Mouse (Mus musculus) thymus, postnatal 10 days (tissue): ENCODE data around the gene Rad51b.

Experiments
- DNase-seq, 2 experiments: peaks; one replicate each; pipeline ENCODE4 v3.0.0; 2021; ENCODE audit warnings: low spot score in 2 of 2

Rad51b gene

GRCm38 (mm10) chr12:79832611-79833010 is 535.5 kb downstream of the Rad51b start:
- DNase-seq, result no peak

GRCm38 (mm10) chr12:79835521-79835920 is 538.4 kb downstream of the Rad51b start:
- no peak for DNase-seq

GRCm38 (mm10) chr12:79838181-79838961 is 541.3 kb downstream of the Rad51b start:
- no peak for DNase-seq

DNA sequence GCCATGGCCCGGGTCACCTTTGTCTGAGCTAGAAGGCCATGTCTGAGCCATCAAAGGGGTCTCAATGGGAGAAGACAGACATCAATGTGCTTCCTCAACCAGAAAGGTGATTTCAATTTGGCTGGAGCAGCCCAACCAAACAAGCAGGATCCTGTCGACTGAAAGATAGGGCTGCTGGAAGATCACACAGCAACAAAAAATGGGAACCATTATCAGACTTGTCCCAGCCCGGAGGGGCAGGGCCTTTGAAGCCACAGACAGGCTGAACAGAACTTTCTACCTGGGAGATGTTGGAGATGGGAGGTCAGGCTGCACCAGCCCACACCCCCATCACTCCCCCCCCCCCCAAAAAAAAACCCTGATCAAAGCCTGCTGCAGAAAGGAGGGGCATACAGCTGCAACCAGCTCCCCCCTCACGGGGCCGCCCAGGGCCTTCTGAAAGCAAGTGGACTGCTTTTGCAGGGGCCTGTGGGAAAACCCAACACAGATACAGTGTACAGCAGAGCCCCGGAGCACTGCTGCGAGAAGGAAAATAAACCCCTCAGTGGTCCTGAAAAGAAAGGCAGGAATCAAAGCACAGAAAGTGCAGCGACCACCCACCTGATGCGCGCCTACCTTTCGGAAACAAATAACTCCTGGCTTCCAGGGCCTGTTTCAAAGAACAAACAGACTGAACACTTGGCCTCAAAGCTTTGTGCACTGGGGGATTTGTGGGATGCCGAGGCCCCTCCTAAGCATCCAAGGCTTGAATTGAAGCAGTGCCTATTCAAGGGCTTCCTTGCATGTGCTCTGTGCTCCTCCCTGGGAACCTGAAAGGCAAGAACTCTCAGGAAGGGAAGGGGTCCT is 542.2 kb downstream of the Rad51b start:
- DNase-seq, result no peak

DNA sequence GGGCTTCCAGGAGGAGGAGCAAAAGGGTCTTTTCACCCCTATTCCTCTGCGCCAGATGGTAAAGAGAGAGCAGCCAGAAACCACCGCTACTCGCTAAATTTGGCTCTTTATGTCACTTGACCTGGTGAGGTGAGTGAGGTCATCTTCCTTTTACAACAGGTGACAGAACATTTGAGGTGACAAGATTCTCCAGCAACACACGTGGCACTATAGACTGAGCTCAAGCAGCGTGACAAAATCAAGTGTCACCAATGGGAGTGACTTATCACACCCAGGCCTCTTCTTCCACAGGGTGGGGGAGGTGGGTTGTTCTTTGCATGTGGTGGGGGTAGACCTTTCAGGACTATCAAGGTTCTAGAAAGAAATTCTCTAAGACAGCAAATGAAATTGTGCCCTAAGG is 543.4 kb downstream of the Rad51b start:
- DNase-seq, result no peak

GRCm38 (mm10) chr12:79841248-79841647 is 544.2 kb downstream of the Rad51b start:
- no peak for DNase-seq

DNA sequence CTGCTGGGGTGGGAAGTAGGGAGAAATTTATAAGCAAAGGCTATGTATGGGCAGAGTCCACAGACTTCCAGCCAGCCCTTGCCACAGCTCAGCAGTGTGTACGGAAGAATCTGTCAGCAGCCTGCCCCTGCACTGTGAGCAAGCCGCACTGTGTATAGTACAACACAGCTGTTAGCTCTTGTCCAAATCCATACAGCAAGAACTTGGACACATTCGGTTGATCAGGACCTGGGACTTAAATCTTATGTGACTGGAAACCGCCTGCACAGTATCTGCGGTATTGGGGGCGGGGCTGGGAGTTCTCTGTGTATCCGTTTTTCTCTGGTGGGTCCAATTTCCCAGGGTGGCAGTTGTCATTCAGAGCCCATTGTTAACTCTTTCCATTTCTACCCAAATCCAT is 545.2 kb downstream of the Rad51b start:
- peak in 1 of 2 experiments; percentile 24 for DNase-seq

- no peak for DNase-seq
These were observed 545.9 kb downstream of the Rad51b start for GRCm38 (mm10) chr12:79843002-79843401.

DNA sequence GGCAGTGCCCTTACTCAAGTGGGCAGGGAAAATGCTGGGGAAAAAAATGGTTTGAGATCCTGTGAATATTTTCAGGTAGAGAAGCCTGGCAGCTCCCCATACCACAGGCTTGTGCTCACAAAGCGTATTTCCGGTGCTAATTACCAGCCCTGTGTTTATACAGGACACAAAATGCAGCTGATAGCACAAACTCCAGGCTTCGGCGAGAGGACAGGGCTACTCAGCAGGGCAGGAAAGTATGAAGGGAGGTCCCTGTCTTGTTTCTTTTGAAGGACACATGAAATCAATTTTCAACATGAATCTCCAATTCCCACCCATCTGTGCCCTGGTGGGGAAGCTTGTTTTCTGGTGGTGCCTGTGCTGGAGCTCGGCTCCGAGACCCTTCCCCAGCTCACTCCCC is 546.4 kb downstream of the Rad51b start:
- no peak for DNase-seq

DNA sequence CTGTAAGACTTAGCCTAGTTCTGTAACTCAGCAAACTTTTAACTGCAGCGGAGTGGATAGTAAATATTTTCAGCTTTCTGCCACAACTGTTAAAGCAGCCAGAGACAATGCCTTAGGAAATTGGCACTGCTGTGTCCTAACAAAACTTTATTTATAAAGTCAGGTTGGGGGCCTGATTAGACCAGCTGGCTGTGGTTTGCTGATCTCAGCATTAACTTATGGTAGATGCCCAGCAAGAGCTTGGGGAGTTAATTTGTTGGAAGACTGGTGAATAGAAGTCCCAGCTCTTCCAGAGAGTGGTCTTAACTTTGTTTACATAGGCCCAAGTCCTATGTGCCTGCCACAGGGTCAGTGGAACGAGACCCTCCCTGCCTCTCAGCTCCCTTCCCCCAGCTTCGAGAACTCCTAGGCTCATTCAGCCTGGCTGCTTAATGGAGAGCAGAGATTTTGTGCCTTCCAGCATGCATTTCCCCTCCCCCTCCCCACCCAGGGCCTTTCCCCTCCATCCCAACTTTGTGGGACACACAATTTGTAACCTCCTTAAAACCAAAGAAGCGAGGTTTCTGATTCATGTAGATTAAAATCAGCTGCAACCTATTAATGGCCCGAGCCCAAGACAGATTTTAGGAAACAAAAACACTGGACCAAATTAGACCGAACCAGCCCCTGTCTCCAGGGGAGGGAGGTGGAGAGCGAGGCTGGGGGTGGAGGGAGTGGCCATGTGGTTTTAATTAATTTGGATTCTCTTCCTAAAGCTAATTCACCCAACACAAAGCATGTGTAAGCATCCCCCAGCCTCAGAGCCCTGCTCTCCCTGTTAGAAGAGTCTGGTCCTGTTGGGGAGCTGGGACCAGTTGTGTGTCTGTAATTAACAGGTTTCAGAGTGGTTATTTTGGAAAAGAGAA is 549.4 kb downstream of the Rad51b start:
- no peak for DNase-seq

DNA sequence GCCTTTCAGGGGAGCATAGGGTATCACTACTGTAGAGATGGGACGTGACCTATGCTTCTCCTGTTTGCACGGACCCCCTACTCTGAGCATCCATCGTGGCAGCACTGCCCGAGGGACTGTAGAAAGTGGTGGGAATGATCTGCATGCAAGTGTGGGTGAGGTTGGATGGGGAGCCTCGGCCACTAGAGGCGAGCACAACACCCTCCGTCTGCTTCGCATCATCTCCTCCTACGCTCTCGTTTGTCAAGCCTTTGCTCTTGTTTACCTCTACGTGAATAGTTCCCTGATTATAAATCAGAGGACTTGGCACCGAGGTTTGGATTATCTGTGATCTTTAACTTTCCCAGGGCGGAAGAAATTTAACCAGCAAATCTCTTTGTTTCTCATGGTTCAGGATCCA is 551.5 kb downstream of the Rad51b start:
- no peak for DNase-seq

DNA sequence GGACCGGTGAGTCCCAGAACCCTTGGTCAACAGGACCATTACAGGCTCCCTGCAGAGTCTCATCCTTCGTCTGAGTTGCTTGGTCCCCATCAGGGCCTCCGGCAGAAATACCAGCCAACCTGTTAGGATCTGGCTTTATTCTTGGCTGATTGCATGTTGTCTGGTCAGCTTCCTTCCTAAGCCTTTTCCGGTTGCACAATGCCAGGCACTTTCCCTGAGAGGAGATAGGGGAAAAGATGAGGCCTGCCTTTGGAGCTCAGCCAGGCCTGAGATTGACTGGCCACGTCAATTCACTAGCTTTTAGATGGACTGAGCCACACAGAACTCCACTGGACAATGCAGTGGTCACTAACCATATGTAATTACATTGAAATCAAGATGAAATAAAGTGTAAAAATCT is 552.9 kb downstream of the Rad51b start:
- no peak for DNase-seq

DNA sequence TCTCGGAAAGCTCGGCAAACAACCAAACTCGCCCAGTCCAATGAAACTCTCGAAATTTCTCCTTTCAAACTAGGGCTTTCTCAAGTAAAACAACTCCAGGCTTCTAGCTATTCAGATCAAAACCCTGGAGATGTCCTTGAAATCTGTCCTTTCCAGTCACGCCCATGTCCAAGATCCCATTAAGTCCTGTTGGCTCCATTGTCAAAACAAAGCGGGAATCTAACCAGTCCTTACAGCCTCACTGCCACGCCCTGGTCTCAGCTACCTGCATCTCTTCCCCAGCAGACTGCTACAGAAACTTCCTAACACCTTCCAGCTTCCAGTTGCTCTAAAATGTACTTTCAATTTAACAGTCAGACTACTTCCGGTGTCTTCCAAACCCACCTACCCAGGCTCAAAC is 554.8 kb downstream of the Rad51b start:
- no peak for DNase-seq

DNA sequence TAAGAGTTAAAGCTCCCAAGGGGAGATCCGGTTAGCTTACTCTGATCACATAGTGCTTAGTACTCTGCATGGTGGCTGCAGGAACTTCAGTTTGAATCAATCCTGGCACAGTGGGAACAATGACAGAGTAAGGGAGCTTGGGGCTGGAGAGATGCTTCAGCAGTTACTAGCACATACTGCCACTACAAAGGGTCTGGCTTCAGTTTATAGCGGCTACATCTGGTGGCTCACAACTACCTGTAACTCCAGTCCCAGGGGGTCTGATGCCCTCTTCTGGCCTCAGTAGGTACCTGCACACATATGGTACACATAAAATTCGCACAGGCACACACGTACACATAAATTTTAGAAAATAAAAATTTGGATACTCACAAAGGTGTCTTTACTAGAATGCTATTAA is 555.5 kb downstream of the Rad51b start:
- DNase-seq, result no peak

GRCm38 (mm10) chr12:79853901-79854490 is 556.9 kb downstream of the Rad51b start:
- DNase-seq, result no peak

DNA sequence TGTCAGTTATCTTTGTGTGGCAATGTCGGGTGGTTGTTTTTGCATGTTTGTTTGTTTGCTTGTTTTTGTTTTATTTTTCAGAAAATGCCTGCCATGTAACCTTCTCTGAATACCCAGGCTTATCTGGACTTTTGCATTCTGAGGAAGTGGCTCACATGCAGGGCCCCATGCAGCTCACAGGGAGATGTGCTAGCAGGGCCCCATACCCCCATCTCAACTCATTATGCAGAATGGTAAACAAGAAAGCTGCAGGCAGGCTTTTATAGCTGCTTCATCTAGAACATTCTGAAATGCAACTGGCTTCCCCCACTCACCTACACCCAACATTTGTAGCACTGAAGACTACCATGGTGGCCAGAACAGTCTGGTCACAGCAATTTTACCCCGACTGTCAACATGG is 557.4 kb downstream of the Rad51b start:
- DNase-seq, result no peak

DNA sequence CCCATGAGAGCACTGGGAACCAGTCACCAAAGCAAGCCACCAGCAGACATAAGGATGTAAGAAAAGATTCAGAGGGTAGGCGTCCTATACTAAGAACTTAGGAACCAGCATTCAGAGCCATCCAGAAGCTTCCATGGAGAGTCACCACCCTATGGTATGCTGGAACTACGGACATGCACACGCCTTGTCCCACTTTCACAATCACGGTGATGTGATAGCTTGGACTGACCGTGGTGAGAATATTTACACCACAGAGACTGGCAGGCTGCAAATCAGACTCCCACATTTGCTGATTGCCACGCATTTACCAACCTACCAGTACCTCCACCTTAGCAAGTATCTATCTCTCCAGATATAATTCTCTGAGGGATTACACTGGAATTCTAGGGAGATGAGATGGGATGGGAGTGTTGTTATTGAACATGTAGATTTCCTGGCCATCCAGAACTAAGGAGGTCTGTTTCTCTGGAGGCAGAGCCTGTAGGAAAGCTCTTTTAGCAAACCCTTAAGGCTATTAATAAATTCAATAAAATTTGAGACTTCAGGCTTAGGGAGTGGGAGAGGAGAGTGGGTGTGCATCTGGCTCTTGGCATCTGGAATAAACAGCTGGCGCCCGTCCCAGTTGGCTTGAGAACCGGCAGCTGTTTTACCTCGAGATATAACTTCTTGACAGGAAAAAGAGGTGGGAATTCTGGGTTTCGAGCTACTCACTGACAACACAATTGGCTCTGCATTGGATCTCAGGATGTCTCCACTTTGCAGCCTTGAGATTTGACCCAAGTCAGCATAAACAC is 559.2 kb downstream of the Rad51b start:
- DNase-seq, result no peak

- no peak for DNase-seq
These were observed 560.6 kb downstream of the Rad51b start for GRCm38 (mm10) chr12:79857704-79858103.

DNA sequence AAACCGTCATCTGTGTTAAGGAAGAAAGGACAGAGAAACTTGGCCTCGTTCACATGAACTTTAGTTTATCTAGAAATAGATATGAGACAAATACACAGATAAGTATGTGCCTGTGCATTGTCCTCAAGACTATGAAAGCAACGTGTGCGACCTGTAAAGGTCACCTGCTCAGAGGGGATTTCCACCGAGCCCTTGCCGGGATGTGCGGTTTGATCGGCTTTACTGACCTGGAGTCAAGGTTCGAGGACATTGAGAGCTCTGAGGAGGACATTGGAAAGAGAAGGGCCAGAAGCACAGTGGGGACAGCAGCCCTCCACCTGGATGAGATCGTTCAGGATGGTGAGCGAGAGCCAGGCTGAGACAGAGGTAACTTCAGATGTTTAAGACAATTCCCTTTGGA is 561.3 kb downstream of the Rad51b start:
- no peak for DNase-seq

- DNase-seq, result no peak
These were observed 562.5 kb downstream of the Rad51b start for GRCm38 (mm10) chr12:79859354-79860247.
